Mouse (Mus musculus) testis, adult 2 months (tissue): Measurements from ENCODE around the gene Agap1.

Experiments
- CTCF ChIP-seq: fragments of 200-500 bp; IDR thresholded peaks from 2 replicates; pipeline ENCODE4 v1.5.1; 2012; ENCODE audit warnings: low read depth, mild to moderate bottlenecking, inconsistent platforms, low read length, moderate library complexity; ENCODE audit not compliant: control insufficient read depth, insufficient read depth, insufficient replicate concordance
- POLR2A ChIP-seq: fragments of 200-500 bp; IDR thresholded peaks from 2 replicates; pipeline ENCODE4 v1.6.1; 2012; ENCODE audit warnings: low read depth, mild to moderate bottlenecking, inconsistent platforms, low read length, moderate library complexity; ENCODE audit not compliant: control insufficient read depth

- no peak for TF ChIP-seq CTCF
- TF ChIP-seq POLR2A = no peak
These were observed 280.5 kb downstream of the Agap1 start for GRCm38 (mm10) chr1:89735146-89735545.
